Mouse (Mus musculus): ENCODE measurements around the gene Slc6a1.

Slc6a1 gene

GRCm38 (mm10) chr6:114363740-114364139 is 81.3 kb downstream of the Slc6a1 start:
- no peak for DNase-seq

GRCm38 (mm10) chr6:114364734-114365133 is 82.3 kb downstream of the Slc6a1 start:
- no peak for DNase-seq

DNA sequence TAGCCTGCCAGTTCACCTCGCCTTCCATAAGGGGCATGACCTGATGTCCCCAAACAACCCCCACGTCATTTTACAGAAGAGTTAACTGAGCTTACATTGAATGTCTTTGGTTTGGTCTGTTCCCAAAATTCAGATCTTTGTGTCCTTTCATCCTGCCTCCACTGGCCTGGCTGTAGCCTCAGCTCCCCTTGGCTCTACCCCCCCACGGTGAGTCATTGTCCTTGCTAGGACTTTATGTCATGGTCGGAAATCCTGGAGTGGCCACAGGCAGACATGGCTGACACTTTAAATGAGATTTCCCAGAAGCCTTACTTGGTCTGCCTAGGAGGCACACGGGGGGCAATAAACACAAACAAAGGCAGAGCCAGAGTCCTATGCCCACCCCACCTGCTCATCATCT is 83.8 kb downstream of the Slc6a1 start:
- no peak for DNase-seq

Measured in layer of hippocampus, adult 9-11 months (tissue).